Mouse (Mus musculus) mouse embryonic stem cell (cell line): Measurements from ENCODE around the gene Mrpl51.

Experiments
- in situ Hi-C, 2 experiments: fragments of 300-500 bp; cut with MboI; formaldehyde crosslinking; loops; 1 replicate in 1 of 2; 3 replicates in 1 of 2; pipeline ENCODE4 v1.14.3; 2019 to 2020; ENCODE audit warnings: low sequenced_read_pairs in 2 of 2, low pct_unique_long_range_greater_than_20kb in 1 of 2, mixed read lengths in 1 of 2; ENCODE audit not compliant: unreplicated experiment in 1 of 2

Mrpl51 gene

DNA sequence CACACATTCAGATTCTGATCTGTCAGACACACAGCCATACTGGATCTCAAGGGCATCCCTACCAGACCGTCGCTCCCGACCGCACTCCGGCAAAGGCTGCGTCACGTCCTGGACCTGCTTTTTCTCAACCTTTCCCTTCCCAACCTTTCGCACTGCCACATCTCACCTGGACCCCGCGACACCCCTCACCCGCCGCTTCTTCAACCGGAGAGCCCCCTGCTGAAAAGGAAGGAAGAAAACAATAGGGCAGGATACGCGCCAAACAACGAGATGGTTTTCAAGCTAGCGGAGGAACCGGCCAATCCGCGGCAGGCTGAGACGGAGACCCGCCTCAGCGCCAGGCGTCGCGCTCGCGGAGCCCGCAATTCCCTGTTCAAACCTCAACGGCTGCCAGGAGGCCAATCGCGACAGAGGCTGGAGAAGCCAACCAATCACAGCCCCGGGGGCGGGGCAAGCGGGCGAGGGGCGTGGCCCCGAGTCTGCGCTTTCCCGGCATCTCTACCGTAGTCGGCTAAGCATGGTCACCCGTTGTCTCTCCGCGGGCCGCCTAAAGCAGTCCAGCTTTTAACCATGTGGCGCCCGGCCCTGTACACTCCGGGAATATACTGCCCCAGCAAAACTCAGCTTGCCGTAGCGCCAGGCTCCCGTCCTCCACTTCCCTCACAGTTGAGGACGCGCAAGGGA lies at the start of gene Mrpl51, which contains the start of gene Ncapd2:
TSS of gene Mrpl51 (plus strand) at position 470 of the 684 bp plus-strand sequence.
TSS of gene Ncapd2 (minus strand) at position 370 of the 684 bp plus-strand sequence.
- in situ Hi-C loops: no loop called here

DNA sequence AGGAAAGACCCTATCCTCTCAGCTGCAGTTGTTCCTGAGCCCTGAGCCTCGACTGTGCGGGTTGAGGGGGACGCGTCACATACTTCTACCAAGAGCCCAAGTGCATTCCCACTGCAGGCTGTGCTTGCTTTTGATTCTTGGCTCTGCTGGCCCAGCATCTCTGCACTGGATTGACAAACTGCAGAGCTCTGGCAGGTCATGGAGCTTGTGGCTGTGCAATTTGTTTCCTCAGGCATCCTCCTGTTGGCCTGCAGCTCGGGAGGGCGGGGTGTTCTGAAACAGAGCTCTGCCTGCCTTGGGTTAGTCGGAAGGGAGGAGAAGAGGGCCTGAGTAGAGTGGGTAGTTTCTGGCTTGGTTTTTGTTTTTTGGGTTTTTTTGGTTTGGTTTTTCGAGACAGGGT lies 49.2 kb upstream of the Mrpl51 start:
- in situ Hi-C loops: no loop called here

DNA sequence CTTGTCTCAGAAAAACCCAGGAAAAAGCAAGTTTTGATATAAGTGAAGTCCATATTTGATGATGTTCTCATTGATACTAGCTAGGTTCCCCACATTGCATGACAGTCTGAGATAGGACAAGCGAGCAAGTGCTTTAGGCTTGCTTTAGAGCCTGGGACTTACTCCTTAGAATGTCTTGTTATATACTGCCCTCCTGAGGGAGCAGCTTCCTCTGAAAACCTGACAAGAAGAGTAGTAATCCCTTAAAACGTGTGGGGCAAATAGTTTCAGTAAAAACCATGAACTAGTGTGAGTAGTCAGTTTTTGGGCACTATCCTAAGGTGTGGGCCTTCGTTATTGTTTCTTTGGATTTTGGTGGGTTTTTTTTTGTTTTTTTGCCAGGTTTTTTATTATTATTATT lies 48.5 kb upstream of the Mrpl51 start:
- in situ Hi-C loops: no loop called here

DNA sequence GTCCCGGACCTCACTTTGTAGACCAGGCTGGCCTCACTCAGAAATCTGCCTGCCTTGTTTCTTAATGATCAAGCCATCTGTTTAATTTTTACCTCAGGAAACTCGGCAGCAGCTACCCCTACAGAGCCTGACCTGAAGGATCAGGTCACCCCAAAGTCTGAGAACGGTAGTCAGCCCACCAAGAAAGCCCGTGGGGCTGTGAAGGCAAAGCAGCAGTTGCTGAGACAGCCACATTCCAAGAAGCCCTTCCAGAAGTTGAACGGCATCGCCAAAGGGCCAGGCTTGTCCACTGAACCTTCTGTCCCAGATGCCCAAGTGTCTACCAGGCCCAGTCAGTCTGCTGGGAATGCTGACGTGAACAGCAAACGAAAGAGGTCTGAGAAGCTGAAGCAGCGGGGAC lies 47.7 kb upstream of the Mrpl51 start:
- in situ Hi-C loops: no loop called here

DNA sequence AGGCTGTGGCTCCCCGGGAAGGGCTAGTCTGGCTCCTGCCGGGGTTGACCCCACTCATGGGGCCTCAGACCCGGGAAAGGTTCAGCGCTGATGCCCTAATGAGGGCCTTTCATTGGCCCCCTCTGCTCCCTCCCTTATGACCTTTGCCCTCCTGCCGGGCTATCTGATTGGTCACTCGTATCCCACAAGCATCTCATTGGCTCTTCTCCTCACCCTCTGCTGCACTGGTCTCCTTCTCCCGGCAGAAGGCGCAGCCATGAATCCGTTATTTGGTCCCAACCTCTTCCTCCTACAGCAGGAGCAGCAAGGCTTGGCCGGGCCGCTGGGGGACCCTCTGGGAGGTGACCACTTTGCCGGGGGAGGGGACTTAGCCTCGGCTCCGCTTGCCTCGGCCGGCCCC lies 46.6 kb upstream of the Mrpl51 start, which contains the start of gene Iffo1:
TSS of gene Iffo1 (plus strand) at position 241 of the 400 bp plus-strand sequence.
- in situ Hi-C loops: no loop called here

DNA sequence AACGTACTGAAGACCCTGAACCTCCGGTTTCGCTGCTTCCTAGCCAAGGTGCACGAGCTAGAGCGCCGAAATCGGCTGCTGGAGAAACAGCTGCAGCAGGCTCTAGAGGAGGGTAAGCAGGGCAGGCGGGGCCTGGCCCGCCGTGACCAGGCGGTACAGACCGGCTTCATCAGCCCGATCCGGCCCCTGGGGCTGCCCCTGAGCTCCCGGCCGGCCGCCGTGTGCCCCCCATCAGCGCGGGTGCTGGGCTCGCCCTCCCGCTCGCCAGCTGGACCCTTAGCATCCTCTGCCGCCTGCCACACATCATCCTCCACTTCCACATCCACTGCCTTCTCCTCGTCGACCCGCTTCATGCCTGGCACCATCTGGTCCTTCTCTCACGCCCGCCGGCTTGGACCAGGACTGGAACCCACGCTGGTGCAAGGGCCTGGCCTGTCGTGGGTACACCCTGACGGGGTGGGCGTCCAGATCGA lies 46.1 kb upstream of the Mrpl51 start:
- in situ Hi-C loops: no loop called here

DNA sequence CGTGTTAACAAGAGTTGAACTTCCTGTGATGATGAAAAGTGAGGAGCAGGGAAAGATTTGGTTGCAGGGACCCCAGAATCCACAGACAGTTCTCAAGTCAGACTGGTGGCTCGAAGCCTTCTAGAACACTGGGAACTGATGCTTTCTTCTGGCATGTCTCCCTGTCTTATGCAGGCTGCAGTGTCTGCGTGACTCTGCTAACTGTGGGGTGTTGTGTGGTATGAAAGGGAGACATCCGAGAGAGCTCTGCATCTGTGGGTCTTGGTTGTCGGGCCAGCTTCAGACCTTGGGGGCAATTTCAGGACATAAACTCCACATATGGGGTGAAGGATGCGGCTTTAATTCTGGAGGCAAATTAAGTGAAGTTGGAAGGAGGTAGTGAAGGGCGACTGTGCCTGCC lies 45.5 kb upstream of the Mrpl51 start:
- in situ Hi-C loops: no loop called here

DNA sequence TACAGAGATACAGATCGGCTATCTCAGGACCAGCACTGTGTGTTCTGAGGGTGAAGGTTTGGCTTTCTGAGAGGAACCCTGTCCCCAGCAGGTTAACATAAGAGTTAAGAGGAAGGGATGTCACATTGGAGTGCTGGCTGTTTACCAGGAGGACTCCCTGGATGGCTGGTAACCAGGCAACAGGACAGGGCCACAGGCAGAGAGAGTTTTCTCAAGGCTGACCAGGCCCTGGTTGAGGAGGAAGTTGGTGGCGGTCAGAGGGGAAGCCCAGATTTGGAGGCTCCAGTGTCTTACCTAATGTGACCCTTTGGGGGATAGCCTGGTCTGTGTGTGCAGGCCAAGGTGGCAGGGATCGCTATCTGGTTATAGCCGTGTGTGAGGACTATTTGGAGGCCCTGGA lies 44.8 kb upstream of the Mrpl51 start:
- in situ Hi-C loops: no loop called here

DNA sequence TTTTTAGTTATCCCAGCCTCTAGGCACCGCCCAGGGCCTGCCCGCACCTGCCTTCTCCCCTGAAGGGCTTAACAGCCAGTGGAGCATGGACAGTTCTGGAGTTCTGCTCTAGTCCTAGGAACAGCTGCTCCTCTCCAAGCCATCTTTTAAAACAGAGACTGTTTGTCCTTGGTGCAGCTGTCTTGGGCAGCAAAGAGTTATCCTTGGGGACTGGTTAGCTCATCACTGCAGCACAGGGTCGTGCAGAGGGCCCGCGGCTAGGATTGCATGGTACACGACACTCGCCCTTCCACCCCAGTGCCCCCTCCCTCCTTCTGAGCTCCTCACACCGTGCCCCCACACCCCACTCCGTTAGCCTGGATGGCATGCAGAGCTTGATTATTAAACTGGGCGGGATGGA lies 44.3 kb upstream of the Mrpl51 start:
- in situ Hi-C loops: no loop called here

DNA sequence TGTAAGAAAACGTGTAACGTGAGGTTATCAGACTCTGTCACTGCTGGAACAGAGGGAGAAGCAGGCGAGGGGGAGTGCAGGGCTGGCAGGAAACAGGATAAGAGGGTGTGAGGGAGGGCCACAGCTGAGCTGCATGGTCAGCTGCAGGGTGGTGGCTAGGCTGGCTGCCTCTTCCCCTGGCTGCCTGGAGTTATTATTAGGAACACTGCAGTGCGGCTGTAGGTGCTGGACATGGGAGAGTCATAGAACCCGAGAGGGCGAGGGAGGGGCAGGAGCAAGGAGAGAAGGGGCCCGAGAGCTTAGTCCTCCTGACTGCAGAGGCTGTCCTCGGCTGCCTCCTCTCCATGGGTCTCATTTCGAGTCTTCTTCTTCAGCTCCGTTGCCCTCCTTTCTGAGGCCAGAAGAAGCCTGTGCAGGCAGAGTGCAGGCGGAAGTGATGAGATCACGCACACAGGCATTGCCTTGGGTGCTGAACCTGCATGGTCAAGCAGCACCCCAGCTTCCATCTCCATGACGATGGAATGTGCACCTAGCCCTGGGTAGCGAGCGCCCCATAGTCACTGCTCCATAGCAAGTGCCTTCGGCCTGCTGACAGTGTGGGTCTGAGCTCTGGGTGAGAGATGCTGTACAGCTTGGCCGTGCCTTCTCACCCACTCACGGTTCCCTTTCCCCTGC lies 43.2 kb upstream of the Mrpl51 start:
- in situ Hi-C loops: no loop called here

DNA sequence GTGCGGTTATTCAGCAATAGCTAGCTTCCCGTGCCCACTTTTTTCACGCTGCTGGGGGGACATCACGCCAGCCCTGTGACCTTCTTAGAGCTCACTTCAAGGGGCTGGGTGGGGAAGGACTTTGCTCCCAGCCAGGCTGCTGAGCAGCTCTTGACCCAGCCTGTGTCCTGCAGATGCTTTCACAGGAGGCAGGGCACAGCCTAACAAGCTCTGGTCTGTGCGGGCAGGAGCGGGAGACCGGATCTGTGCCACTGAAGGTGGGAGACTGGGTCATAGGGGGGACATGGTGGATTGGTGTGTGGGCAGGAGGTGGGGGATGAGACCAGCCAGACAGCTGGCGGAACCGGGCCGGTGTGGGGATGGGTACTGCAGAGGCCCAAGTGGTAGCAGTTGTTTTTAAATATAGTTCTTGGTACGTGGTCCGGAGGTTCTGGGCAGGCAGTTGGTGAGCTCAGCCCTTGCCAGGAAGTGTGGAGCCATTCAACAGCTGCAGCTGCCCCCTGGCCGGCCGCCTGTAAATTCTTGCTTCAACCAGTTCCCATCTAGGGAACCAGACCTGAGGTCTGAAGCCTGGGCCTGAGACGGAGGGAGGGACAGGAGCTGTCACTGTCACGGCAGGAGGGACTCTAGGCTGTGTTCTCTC lies 42.6 kb upstream of the Mrpl51 start:
- in situ Hi-C loops: no loop called here

DNA sequence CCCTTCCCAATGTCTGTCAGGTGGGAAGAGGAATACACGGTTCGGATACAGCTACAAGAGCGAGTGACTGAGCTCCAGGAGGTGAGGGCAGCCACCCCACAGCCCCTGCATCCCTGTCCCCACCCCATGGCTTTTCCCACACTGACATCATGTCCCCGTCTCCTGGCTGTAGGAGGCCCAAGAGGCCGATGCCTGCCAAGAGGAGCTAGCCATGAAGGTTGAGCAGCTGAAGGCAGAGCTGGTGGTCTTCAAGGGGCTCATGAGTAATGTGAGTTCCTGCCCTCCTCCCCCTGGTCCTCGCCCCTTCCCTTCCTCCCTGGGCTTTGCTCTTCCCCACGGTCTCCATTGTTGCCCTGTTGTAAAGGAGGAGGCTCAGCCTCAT lies 42.0 kb upstream of the Mrpl51 start:
- in situ Hi-C loops: no loop called here

DNA sequence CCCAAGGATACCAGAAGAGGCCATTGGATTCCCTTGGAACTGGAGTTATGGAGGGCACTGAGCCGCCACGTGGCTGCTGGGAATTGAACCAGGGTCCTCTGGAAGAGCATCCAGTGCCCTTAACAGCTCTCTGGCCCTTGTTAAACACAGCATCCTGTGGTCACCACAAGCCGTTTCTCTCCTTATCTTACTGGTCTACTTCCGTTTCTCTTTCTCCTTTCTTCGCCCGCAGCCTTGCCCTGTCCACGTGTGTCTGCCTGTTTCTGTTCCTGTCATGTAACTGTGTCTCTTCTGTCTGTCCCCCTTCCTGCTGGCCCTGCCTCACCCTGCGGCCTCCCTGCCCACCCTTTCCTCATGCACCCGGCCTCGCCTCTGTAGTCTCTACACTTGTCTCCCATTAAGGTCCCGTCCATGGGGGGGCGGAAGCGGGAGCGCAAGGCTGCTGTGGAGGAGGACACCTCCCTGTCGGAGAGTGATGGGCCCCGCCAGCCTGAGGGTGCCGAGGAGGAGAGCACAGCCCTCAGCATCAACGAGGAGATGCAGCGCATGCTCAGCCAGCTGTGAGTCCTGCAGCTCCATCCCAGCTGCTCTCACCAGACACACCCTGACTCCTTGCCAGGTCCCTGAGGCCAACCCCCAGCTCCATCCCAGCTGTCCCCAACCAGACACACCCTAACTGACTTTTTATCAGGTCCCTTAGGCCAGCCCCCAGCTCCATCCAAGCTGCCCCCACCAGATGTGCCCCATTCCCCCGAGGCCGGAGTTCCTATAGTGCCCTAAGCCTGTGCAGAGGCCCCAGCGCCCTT lies 39.2 kb upstream of the Mrpl51 start:
- in situ Hi-C loops: no loop called here

DNA sequence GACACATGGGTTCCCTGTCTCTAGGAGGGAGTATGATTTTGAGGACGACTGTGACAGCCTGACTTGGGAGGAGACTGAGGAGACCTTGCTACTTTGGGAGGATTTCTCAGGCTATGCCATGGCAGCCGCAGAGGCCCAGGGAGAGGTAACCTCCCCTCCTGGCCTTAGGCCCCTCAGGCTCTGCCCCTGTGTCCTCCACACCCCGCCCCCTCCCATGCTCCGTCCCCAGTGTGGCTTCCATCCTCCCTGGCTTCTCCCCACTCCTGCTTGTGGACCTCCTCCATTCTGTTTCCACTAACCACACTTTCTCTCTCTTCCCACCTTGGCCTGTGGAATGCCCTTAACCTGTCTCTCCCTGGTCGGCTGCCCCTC lies 38.6 kb upstream of the Mrpl51 start:
- in situ Hi-C loops: no loop called here

DNA sequence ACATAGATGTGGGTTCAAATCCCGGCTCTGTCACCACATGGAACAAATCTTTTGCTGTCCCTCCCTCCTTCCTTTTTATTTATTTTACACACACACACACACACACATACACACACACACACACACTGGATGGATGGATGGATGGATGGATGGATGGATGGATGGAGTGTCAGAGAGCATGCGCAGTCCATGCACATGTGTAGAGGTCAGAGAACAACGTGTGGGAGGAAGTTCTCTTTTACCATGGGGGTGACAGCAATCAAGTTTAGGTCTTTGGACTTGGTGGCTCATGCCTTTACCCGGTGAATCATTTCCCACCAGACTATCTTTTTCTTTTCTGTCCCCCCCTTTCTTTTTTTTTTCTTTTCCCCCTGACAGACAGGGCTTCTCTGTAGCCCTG lies 37.9 kb upstream of the Mrpl51 start:
- in situ Hi-C loops: no loop called here

DNA sequence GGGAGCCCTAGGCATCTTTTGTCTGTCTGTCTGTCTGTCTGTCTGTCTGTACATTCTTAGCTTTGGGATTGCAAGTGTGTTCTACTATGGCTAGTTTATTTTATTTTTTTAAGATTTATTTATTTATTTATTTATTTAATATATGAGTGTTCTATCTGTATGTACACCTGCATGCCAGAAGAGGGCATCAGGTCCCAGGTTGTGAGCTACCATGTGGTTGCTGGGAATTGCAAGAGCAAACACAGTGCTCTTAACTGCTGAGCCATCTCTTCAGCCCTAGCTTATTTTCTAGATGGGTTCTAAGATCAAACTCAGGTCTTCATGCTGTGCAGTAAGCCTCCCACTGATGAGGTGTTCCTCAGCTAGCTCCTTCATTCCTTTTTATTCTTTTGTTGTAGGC lies 37.1 kb upstream of the Mrpl51 start:
- in situ Hi-C loops: no loop called here

DNA sequence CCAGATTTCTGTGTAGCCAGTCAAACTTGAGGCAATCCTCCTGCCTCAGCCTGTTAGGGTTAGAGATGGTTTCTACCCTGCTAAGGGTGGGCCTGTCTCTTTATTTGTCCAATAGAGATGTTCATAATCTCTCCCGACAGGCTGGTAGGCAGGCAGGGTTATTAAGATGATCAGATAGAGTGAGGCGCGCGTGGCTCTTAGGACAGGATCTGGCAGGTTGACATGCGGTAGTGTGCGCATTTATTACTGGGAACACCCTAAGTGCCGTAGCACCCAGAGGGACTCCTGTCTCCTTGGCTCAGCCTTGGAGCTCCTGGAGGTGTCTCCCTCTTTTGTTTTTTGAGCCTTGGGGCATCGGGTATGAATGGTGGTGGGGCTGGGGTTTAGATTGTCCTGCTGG lies 36.3 kb upstream of the Mrpl51 start:
- in situ Hi-C loops: no loop called here

DNA sequence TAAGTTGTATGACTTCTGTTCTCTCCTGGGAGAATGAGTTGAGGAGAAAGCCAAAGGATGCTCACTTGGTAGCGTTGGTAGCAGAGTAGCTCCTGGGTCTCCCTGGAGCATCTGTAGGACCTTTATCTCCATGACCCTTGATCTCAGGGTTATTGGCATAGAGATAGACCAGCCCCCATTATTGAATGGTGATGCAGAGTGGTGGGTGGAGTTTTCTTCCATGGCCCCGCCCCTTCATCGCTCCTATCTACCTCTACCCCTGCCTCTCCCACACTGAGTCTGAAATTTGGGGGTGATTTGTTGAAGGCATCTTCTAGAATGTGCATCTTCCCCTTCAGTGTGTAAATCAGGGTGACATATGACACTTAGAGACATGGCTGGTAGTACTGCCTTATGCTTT lies 35.1 kb upstream of the Mrpl51 start:
- in situ Hi-C loops: no loop called here
